Mouse (Mus musculus) embryonic facial prominence, embryonic 10.5 days (tissue): Measurements from ENCODE around the gene Tm7sf3. TPM values are rescaled to one million over a fixed set of nuclear protein-coding genes. Genes with fewer than 3 reads are reported as not detected.
A peak's percentile ranks its signal among the peaks of the same experiment; 100 is the strongest.

Experiments used
- DNase-seq: peaks from one replicate; pipeline ENCODE4 v3.0.0-alpha.2; 2017; ENCODE audit warnings: low spot score
- H3K27ac ChIP-seq: fragments of 300-500 bp; sonication (generic); replicated peaks from 2 replicates; pipeline ENCODE4 v1.5.1; 2016; ENCODE audit warnings: mild to moderate bottlenecking
- H3K27me3 ChIP-seq: fragments of 300-500 bp; sonication (generic); replicated peaks from 2 replicates; pipeline ENCODE4 v1.6.1; 2016; ENCODE audit warnings: low read depth, mild to moderate bottlenecking; ENCODE audit not compliant: poor library complexity, severe bottlenecking
- H3K36me3 ChIP-seq: fragments of 300-500 bp; sonication (generic); replicated peaks from 2 replicates; pipeline ENCODE4 v1.6.1; 2016; ENCODE audit warnings: mild to moderate bottlenecking, moderate library complexity
- H3K4me1 ChIP-seq: fragments of 300-500 bp; sonication (generic); 2 replicates; pipeline ENCODE4 v1.6.1; 2016
- H3K4me3 ChIP-seq: fragments of 300-500 bp; sonication (generic); 2 replicates; pipeline ENCODE4 v1.5.1; 2016; ENCODE audit warnings: mild to moderate bottlenecking, moderate library complexity
- H3K9me3 ChIP-seq: fragments of 300-500 bp; sonication (generic); 2 replicates; pipeline ENCODE4 v1.6.1; 2016; ENCODE audit warnings: mild to moderate bottlenecking
- WGBS: fragments of 180-500 bp; shearing (Covaris S2); methylation state at CpG from one replicate; pipeline ENCODE4 v1.1.7; 2016; 5-methylcytosine and 5-hydroxymethylcytosine counted together
- polyA plus RNA-seq: library from polyadenylated mRNA; unstranded; fragments of >200 nt; fragmentation: Nextera tagmentation; extraction: Ambion mirVana; gene quantifications from 2 replicates; pipeline ENCODE4 v1.2.1, GENCODE M21; 2016

Gene Tm7sf3
- polyA plus RNA-seq, 1 experiment from 2014 or later = 27.5 TPM

GRCm38 (mm10) chr6:146643184-146643570 is 553 bp upstream of the Tm7sf3 start:
- peak overlapping the region; percentile 92 for H3K4me3 ChIP-seq
- H3K36me3 ChIP-seq = no peaks in the 10 kb centered on the region
- H3K4me1 ChIP-seq = peaks cover 16% of the 10 kb centered on the region
- peak overlapping the region; percentile 96 for H3K27ac ChIP-seq
- WGBS = 52% methylated on average over 11 of the region's 11 CpGs
- no peaks in the 10 kb centered on the region for H3K9me3 ChIP-seq
- no peaks in the 10 kb centered on the region for H3K27me3 ChIP-seq
- peak; percentile 26 for DNase-seq

DNA sequence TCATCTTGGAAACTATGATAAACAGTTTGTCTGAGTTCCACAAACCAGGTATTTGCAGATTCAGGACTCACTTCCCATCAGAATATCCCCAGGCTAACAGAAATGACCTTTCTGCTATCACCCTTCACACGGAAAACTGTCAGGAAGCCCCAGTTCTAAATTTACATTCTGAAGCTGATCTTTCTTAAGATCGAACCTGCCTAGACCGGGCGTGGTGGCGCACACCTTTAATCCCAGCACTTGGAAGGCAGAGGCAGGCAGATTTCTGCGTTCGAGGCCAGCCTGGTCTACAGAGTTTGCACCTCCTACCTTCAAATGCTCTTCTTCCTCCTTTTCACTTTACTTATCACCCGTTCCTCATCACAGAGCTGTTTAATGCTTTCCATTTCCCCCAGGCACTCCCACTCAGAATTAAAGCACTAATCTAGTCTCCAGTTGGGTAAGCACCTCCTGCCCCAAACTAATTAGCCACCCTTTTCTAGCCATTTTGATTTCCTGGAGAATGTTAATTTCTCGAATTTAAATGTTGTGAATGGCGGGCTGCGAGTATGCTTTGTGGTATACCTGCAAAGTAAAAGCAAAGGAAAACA is 908 bp downstream of the Tm7sf3 start:
- peak overlapping the region; percentile 92 for H3K4me3 ChIP-seq
- H3K36me3 ChIP-seq = no peaks in the 10 kb centered on the region
- H3K4me1 ChIP-seq = peaks cover 16% of the 10 kb centered on the region
- H3K27me3 ChIP-seq = no peaks in the 10 kb centered on the region
- H3K9me3 ChIP-seq = no peaks in the 10 kb centered on the region
- WGBS = 69% methylated on average over 11 of the region's 11 CpGs
- H3K27ac ChIP-seq = peak overlapping the region; percentile 96
- no peak for DNase-seq

GRCm38 (mm10) chr6:146640991-146641390 is 1.6 kb downstream of the Tm7sf3 start:
- Histone ChIP-seq H3K27me3 (no peaks in the 10 kb centered on the region), H3K9me3 (no peaks in the 10 kb centered on the region), H3K4me1 (peaks cover 16% of the 10 kb centered on the region), H3K36me3 (no peaks in the 10 kb centered on the region), H3K4me3 (no peak overlapping the region), H3K27ac (no peak overlapping the region)
- 86% methylated on average over 6 of the region's 6 CpGs for WGBS
- DNase-seq = no peak

DNA sequence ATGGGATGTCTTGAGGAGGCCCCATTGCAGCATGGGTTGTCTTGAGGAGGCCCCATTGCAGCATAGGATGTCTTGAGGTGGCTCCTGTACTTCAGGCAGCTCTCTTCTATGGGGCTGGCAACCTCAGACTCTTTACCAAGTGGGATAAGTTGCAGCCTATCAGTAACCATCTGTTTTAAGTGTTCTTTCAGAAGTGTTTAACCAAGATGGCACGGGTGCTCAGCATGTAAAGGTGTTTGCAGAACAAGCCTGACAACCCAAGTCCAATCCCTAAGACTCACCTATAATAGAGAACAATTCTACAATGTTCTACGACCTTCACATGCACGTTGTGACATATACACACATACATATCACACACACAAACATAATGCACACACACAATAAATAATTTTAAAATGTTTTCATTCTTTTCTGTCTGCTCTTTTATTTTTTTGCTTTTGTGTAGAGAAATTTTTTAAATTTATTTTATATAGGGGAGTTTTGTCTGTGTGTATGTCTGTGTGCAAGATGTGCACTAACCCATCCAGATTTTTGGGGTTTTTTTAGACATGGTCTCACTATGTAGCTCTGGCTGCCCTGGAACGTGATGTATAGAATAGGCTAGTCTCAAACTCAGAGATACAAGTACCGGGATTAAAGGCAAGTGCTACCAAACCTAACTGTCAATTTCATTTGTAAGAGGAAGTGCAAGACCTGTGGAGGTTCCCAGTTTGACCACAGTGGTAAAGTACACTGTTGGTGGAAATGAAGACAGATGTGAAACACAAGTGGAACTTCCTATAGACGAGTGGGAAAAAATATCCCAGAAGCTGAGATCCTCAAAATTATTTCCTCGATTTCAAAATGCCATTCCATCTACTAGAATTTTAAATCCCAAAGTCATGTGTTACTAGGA is 2.3 kb downstream of the Tm7sf3 start:
- WGBS = 92% methylated on average over 7 of the region's 7 CpGs
- peaks cover 16% of the 10 kb centered on the region for H3K4me1 ChIP-seq
- DNase-seq = no peak
- H3K9me3 ChIP-seq = no peaks in the 10 kb centered on the region
- H3K36me3 ChIP-seq = no peaks in the 10 kb centered on the region
- no peaks in the 10 kb centered on the region for H3K27me3 ChIP-seq
- H3K27ac ChIP-seq = no peak overlapping the region
- no peak overlapping the region for H3K4me3 ChIP-seq

- Histone ChIP-seq H3K27me3 (no peaks in the 10 kb centered on the region), H3K36me3 (no peaks in the 10 kb centered on the region), H3K9me3 (no peaks in the 10 kb centered on the region), H3K4me1 (peaks cover 25% of the 10 kb centered on the region), H3K27ac (no peak overlapping the region), H3K4me3 (no peak overlapping the region)
- DNase-seq = no peak
- 91% methylated on average over 5 of the region's 5 CpGs for WGBS
Observed at GRCm38 (mm10) chr6:146636482-146636881, 6.1 kb downstream of the Tm7sf3 start.

- no peaks in the 10 kb centered on the region for H3K36me3 ChIP-seq
- 0 out of 2 replicates have a peak overlapping the region, but pooled peaks have one; percentile 92 for H3K27ac ChIP-seq
- H3K4me3 ChIP-seq = peak overlapping the region; percentile 83
- DNase-seq = no peak
- WGBS = 63% methylated on average over 4 of the region's 4 CpGs
- H3K9me3 ChIP-seq = no peaks in the 10 kb centered on the region
- no peaks in the 10 kb centered on the region for H3K27me3 ChIP-seq
- H3K4me1 ChIP-seq = peaks cover 25% of the 10 kb centered on the region
Observed at GRCm38 (mm10) chr6:146634759-146635606, 7.6 kb downstream of the Tm7sf3 start.

GRCm38 (mm10) chr6:146634015-146634722 is 8.5 kb downstream of the Tm7sf3 start:
- Histone ChIP-seq H3K27me3 (no peaks in the 10 kb centered on the region), H3K4me3 (peak overlapping the region; percentile 83), H3K9me3 (no peaks in the 10 kb centered on the region), H3K4me1 (peaks cover 25% of the 10 kb centered on the region), H3K27ac (peak overlapping the region; percentile 92), H3K36me3 (no peaks in the 10 kb centered on the region)
- peak; percentile 89 for DNase-seq
- under 1% methylated on average over 82 of the region's 82 CpGs for WGBS

DNA sequence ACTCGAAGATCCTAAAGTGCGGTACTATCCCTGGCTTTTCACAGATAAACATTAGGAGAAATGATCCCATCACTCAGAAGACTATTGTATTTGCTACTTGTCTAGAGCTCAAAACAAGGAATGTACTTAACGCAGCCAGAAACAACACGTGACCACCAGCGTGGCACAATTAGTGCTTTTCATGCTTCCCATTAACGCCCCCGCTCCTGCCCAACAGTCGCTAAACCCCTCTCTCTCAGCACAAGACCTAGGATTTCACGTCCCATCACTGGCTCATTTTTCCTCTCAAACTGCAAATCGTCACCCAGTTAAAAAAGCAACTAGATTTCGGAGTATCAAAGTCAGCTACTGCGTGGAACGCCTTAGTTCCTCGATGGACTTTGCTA is 9.0 kb downstream of the Tm7sf3 start:
- no peaks in the 10 kb centered on the region for H3K36me3 ChIP-seq
- DNase-seq = no peak
- no peaks in the 10 kb centered on the region for H3K27me3 ChIP-seq
- no peaks in the 10 kb centered on the region for H3K9me3 ChIP-seq
- peak overlapping the region; percentile 92 for H3K27ac ChIP-seq
- WGBS = 12% methylated on average over 14 of the region's 14 CpGs
- peaks cover 25% of the 10 kb centered on the region for H3K4me1 ChIP-seq
- H3K4me3 ChIP-seq = peak overlapping the region; percentile 83

GRCm38 (mm10) chr6:146633097-146633496 is 9.5 kb downstream of the Tm7sf3 start:
- Histone ChIP-seq H3K27me3 (no peaks in the 10 kb centered on the region), H3K4me3 (peak overlapping the region; percentile 83), H3K9me3 (no peaks in the 10 kb centered on the region), H3K36me3 (no peaks in the 10 kb centered on the region), H3K4me1 (peaks cover 25% of the 10 kb centered on the region), H3K27ac (0 out of 2 replicates have a peak overlapping the region, but pooled peaks have one; percentile 4)
- WGBS = 46% methylated on average over 8 of the region's 8 CpGs
- peak; percentile 30 for DNase-seq

- H3K4me1 ChIP-seq = peaks cover 25% of the 10 kb centered on the region
- no peaks in the 10 kb centered on the region for H3K36me3 ChIP-seq
- H3K27ac ChIP-seq = no peak overlapping the region
- no peaks in the 10 kb centered on the region for H3K9me3 ChIP-seq
- WGBS = 81% methylated on average over 9 of the region's 9 CpGs
- no peak overlapping the region for H3K4me3 ChIP-seq
- H3K27me3 ChIP-seq = no peaks in the 10 kb centered on the region
- DNase-seq = no peak
Observed at GRCm38 (mm10) chr6:146632403-146632802, 10.2 kb downstream of the Tm7sf3 start.

- Histone ChIP-seq H3K36me3 (no peaks in the 10 kb centered on the region), H3K27me3 (no peaks in the 10 kb centered on the region), H3K9me3 (no peaks in the 10 kb centered on the region), H3K4me3 (no peak overlapping the region), H3K27ac (no peak overlapping the region), H3K4me1 (peaks cover 25% of the 10 kb centered on the region)
- 75% methylated on average over 8 of the region's 8 CpGs for WGBS
- no peak for DNase-seq
Observed at GRCm38 (mm10) chr6:146631847-146632246, 10.8 kb downstream of the Tm7sf3 start.

DNA sequence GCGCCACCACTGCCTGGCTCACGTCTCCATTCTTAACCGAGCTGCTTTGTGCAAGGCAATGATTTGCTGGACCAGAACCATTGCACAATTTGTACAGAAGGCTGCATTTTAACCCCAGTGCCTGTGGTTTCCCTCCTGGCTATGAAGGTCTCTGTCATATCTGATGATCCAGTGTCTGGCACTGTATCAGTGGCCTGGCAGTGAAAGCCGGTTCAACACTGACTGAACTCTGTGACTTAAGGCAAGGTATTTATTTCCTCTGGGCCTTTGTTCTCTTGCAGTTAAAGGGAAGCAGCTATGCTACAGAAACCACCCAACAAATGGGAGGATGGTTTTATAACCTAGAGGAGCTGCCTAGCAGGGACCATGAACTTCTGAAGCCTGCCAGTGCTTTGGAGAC is 11.7 kb downstream of the Tm7sf3 start:
- DNase-seq = no peak
- H3K27ac ChIP-seq = no peak overlapping the region
- 93% methylated on average over 4 of the region's 4 CpGs for WGBS
- no peaks in the 10 kb centered on the region for H3K27me3 ChIP-seq
- no peak overlapping the region for H3K4me3 ChIP-seq
- peaks cover 25% of the 10 kb centered on the region for H3K4me1 ChIP-seq
- no peaks in the 10 kb centered on the region for H3K36me3 ChIP-seq
- no peaks in the 10 kb centered on the region for H3K9me3 ChIP-seq
